Mouse (Mus musculus) olfactory bulb, adult 2 months (tissue): Measurements from ENCODE around the gene Prune1.

ENCODE experiments used
- CTCF ChIP-seq: fragments of 200-500 bp; IDR thresholded peaks from 2 replicates; pipeline ENCODE4 v1.5.1; 2012; ENCODE audit warnings: low read depth, mild to moderate bottlenecking, low read length, moderate library complexity; ENCODE audit not compliant: insufficient read depth
- POLR2A ChIP-seq: fragments of 200-500 bp; IDR thresholded peaks from 2 replicates; pipeline ENCODE4 v1.6.1; 2012; ENCODE audit warnings: mild to moderate bottlenecking, low read depth, low read length, moderate library complexity; ENCODE audit not compliant: insufficient read depth

DNA sequence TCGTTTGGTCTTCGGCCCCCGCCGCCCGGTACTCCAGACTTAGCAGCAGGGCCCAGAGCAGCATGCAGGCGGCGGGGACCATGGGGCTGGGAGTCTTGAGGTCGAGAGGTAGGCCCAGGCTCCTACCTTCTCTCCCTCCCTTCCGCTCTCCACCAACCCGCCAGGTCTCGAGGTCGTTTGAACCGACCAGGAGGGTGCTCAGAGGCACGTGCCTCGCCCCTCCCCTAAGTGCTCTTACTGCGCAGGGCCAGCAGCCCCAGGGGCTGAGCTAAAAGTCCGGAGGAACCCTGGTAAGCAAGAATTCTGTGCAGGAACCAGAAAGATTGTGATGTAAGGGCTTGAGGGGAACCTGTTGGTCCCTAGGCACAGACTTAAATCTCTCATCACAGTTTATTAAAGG is 41.0 kb downstream of the Prune1 start:
- TF ChIP-seq POLR2A (no peak), CTCF (no peak)
